Mouse (Mus musculus): ENCODE results near the gene Cald1.

Gene Cald1

DNA sequence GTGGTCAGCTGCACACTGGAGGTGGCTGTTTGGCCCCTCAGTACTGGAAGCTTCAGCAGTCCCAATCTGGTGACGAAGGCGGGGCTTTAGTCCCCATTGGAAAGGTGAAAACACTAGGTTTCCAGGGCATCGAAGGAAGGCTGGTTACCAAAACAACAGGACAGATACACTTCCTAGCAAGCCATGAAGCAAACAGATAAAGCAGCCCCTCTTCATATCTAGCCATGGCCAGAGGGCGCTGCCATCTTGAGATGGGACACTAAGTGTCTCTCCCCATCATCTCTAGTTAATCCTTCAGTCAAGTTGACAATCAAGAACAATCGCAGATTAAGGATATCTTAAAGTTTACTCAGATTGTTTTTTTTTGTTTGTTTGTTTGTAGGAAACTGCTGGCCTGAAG is 167.4 kb downstream of the Cald1 start:
- DNase-seq (ENCODE audit: low read depth): no peak

DNA sequence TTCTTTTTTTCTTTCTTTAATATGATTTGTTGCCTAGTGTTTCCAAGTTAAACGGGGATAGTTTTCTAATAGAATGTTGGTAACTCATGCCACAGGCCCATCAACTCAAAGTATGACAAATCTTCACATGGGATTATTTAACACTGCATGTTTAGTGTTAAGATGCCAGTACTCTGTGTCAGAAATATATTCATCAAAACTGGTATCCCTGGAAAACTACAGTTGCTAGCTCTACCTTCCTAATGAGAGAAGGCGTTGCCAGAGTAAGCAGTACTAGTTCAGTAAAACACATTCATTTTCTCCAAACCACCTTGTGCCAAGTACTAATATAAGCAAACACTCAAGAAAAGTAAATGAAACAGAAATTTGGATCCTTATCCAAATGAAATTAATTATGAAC is 171.7 kb downstream of the Cald1 start:
- no peak for DNase-seq (ENCODE audit: low read depth)

DNA sequence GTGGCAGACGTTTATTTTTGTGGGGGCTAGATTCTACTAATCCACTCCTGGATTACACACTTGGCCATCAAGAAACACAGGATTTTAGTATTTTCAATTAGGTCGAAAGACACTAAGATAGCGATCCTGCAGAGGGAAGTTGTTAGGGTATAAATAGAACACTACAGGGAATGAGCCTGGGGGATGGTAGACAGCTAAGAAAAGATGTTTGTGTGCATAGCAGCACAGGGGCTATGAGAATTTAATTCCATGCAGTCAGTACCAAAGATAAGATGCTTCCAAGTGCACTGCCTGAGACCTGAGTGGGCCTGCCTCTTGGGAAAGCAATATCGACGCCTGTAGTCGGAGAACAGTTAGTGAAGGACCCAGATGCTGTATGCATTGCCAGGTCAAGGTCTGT is 172.2 kb downstream of the Cald1 start:
- no peak for DNase-seq (ENCODE audit: low read depth)

DNA sequence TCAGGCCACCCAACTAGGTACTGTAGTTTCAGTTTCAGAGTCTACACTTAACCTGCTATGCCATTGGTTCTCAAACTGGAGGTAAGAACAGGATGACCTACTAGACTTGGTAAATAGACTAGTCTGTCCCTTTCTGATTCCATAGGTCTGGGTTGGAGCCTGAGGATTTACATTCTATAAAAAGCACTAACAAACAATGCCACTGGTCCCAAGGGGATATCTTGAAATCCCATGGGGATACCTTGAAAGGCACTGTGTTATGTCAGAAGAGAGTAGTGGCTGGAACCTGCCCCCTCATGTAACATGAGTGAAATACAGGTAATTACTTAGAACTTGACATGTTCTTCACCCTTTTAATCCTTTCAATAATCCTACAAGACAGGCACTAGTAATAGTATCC is 178.1 kb downstream of the Cald1 start:
- DNase-seq (ENCODE audit: low read depth): no peak

DNA sequence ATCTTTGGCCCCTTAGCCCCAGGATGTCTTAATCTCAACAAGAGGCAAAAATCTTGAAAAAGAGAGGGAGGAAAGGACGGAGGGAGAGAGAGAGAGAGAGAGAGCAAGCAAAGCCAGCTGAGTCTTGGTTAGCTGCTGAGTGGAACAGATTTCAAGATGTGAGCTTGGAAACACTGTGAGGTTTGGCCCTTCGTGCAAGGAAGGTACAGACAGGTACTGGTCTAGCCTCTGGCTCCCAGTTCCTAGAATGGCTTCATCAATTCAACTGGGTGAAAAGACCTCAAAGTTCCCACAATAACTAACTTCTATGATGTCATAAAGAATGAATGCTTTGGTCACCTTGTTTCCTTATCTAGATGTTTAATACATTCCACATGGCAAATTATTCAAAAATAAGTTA is 178.8 kb downstream of the Cald1 start:
- DNase-seq (ENCODE audit: low read depth): no peak

DNA sequence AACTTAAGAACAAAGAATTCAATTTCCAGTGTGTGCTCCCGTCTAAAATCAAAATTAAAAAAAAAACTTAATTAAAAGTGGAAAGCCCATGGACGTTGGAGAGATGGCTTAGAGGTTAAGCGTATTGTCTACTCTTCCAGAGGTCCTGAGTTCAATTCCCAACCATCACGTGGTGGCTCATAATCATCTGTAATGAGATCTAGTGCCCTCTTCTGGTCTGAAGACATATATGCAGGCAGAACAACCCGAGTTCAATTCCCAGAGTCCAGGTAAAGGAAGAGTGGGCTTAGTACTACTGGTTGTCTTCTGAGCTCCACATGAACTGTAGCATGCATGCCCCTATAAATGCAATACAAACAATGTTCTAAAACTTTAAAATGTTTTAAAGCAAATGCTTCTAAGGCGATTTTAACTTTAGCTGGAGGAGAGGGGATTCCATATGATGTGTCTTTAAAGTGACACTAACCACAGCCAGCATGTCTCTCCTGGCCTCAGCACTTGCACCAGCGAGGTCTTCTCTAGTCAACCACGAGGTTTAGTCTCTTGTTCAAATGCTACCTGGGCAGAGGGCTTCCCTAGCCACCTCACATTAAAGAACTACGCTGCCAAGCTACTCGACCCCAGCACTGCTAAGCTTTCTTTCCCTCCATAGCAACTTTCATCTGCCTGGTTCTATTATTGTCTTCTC is 179.8 kb downstream of the Cald1 start:
- peak; percentile 47 for DNase-seq (ENCODE audit: low read depth)

DNA sequence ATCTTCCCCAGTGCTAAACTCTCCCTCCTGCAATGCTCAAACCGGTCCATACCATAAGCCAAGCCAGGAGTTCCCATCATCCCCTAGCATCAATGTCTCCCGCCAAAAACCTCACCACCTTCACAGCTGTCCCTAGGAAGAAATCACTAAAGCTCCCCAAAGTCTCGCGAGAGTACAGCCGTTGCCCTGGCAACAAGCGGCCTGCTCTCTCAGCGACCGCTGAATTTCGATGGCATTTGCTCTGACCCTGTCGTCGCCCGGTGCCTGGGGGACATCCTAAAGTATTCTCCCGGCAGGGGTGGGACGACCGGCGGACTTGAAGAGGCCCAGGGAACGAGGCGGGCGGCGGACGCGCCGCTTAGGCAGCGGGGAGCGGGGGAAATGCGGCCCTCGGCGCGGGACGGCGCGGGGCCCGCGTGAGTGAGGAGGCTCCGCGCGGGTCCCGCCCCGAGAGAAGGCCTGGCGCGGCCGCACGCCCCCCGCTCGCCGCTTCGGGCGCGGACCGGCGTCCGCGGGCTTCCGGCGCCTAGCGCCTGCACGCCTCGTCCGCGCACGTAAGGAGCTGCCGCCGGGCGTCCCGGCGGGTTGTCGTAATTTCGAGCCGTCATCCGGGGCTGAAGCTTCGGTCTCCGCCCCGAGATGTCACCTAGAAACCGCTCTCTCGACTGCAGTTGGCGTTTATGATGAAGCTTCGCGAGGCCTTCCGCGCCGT is 182.1 kb downstream of the Cald1 start, which contains the start of gene Agbl3:
Gene Agbl3, plus strand, starts transcription at position 202 of the 712 bp plus-strand sequence.
- peak; percentile 96 for DNase-seq (ENCODE audit: low read depth)

DNA sequence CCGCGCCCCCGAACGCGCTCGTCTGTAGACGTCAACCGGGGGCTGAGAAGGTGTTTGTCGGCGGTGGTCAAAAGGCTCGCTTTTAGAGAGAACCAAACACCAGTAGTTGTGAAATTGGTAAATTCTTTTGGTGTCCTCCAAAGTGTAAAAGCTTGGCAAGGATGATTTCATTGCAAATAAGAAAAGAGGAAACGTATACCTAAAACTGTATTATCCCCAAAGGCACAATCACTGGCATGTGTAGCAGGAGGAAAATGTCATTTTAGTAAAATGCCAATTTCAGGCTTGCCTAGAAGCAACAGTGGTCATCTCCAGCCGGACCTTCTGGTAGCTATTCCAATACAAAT is 182.6 kb downstream of the Cald1 start:
- no peak for DNase-seq (ENCODE audit: low read depth)

DNA sequence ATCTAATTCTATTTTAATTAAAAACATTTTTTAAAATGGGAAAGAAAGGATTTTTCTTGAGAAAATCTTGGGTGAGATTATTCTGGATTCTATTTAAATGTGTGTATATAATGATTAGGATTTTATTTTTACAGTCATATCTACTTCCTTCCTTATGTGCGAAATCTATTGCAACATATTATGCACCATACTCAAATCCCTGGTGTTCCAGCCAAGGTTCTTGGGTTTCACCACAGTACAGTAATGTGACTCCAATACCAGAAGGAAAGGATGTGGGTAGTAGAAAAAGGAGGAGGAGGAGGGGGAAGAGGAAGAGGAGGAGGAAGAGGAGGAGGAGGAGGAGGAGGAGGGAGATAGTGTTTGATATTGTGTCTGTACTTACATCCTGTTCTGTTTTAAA is 184.2 kb downstream of the Cald1 start:
- DNase-seq (ENCODE audit: low read depth): no peak

DNA sequence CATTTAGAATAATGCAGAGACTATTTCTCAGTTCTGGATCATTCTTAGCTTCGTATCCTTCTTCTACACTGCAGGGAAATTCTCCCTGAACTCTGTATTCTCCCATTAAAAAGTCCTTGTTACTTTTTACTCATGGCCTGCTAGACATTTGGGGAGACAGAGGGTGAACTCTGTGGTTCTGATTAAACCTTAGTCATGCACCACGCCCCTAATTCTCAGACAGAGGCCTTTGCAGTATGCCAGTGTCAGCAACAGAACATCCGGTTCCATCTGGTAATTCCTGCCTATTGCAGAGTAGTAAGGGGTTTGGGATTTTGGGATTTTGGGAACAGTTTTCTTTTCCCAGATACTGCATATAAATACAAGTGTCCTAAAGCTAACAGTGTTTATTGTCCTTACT is 198.6 kb downstream of the Cald1 start:
- no peak for DNase-seq (ENCODE audit: low read depth)

DNA sequence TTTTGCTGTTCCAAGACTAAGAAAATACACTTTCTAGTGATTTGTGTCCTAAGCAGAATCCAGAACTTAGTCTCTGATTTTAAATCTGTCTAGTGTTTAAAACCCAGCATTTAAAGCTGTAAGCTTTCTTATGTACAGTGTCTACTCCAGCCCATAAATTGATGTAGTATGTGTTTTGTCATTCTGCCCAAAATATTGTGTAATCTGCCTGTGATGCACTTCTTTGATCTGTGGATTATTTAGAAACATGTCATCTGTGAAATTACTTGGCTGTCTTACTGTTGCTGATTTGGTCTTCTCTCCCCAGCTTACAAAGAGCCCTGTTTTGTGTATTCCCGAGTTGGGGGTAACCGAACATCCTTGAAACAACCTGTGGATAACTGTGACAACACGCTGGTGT is 199.6 kb downstream of the Cald1 start:
- no peak for DNase-seq (ENCODE audit: low read depth)

DNA sequence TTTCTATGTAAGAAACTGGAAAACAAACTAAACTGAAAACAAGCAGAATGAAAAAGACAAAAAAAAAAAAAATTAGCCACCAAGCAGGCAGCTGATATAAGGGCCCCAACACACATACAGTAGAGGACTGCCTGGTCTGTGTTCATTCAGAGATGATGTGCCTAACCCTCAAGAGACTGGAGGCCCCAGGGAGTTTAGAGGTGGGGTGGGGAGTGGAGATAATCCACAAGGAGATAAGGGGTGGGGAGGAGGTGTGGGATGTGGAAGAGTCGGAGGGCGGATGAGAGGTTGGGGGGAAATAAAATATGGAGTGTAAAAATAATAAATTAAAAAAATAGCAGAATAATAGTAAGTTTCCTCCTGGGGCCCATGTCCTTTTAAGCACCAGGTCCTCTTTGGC is 207.3 kb downstream of the Cald1 start:
- no peak for DNase-seq (ENCODE audit: low read depth)

DNA sequence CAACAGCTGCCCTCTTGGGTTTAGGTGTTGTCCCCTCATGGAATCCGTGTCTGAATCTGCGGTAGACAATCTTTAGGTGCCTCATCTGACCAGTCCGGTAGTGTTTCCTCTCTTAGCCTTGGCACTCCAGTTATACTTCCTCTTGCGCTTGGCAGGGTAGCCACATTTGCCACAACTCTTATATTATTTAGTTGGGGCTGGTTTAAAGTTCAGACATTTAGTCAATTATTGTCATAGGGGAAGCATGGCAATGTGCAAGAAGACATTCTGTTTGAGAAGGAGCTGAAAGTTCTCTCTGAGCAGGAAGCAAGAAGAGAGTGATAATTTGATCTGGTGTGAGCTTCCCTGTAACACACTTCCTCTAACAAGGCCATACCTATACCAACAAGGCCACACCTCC is 212.4 kb downstream of the Cald1 start:
- no peak for DNase-seq (ENCODE audit: low read depth)

DNA sequence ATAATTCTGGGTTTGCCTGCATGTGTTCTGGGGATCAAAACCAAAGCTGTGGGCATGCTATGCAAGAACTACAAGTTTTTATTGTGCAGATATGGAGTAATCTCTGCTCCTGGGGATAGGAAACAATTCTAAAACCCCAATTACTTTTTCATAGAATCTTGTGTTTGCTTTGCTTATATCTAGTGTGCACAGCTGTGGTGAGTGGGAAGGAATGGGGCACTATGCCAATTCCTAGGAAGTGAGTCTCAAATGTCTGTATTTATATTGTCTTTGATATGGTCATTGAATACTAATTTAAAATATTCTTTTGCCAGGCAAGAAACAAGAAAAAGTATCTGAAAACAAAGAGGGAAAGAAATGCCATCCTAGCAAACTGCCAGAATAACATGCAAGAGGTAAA is 226.1 kb downstream of the Cald1 start:
- DNase-seq (ENCODE audit: low read depth): no peak

Measured in naive thymus-derived CD4-positive, alpha-beta T cell, adult 2 months (primary cell).